Mouse (Mus musculus) hindbrain, embryonic 15.5 days (tissue): ENCODE measurements around the gene Abcf2. TPM values are rescaled to one million over a fixed set of nuclear protein-coding genes. Genes with fewer than 3 reads are reported as not detected.

Experiments used
- ATAC-seq: fragments of 200-750 bp; cut with Nextera tagmentation; 2 replicates; pipeline ENCODE4 v1.8.0; 2017; ENCODE audit warnings: low read depth, moderate number of reproducible peaks, moderate TSS enrichment; ENCODE audit not compliant: low FRiP score
- H3K27ac ChIP-seq: fragments of 300-500 bp; sonication (generic); replicated peaks from 2 replicates; pipeline ENCODE4 v1.5.1; 2015; ENCODE audit warnings: mild to moderate bottlenecking, inconsistent platforms
- H3K27me3 ChIP-seq: fragments of 300-500 bp; sonication (generic); 2 replicates; pipeline ENCODE4 v1.6.1; 2015; ENCODE audit warnings: control low read depth, inconsistent platforms
- H3K36me3 ChIP-seq: fragments of 300-500 bp; sonication (generic); 2 replicates; pipeline ENCODE4 v1.6.1; 2015; ENCODE audit warnings: control low read depth, inconsistent platforms
- H3K4me1 ChIP-seq: fragments of 300-500 bp; sonication (generic); replicated peaks from 2 replicates; pipeline ENCODE4 v1.6.1; 2015; ENCODE audit warnings: control low read depth, inconsistent platforms
- H3K4me2 ChIP-seq: fragments of 300-500 bp; sonication (generic); 2 replicates; pipeline ENCODE4 v1.6.1; 2015; ENCODE audit warnings: moderate library complexity, mild to moderate bottlenecking, inconsistent platforms
- H3K4me3 ChIP-seq: fragments of 300-500 bp; sonication (generic); 2 replicates; pipeline ENCODE4 v1.5.1; 2015; ENCODE audit warnings: mild to moderate bottlenecking, inconsistent platforms
- H3K9ac ChIP-seq: fragments of 300-500 bp; sonication (generic); 2 replicates; pipeline ENCODE4 v1.6.1; 2015; ENCODE audit warnings: inconsistent platforms
- H3K9me3 ChIP-seq: fragments of 300-500 bp; sonication (generic); 2 replicates; pipeline ENCODE4 v1.6.1; 2016; ENCODE audit warnings: control low read depth, inconsistent platforms
- WGBS: fragments of 180-500 bp; shearing (Covaris S2); methylation state at CpG from one replicate; pipeline ENCODE4 v1.1.7; 2015; 5-methylcytosine and 5-hydroxymethylcytosine counted together
- polyA plus RNA-seq: library from polyadenylated mRNA; unstranded; fragments of >200 nt; fragmentation: Nextera tagmentation; extraction: Ambion mirVana; gene quantifications from 2 replicates; pipeline ENCODE4 v1.2.1, GENCODE M21; 2015

Abcf2 gene
- polyA plus RNA-seq, 1 experiment from 2014 or later = 82.1 TPM

DNA sequence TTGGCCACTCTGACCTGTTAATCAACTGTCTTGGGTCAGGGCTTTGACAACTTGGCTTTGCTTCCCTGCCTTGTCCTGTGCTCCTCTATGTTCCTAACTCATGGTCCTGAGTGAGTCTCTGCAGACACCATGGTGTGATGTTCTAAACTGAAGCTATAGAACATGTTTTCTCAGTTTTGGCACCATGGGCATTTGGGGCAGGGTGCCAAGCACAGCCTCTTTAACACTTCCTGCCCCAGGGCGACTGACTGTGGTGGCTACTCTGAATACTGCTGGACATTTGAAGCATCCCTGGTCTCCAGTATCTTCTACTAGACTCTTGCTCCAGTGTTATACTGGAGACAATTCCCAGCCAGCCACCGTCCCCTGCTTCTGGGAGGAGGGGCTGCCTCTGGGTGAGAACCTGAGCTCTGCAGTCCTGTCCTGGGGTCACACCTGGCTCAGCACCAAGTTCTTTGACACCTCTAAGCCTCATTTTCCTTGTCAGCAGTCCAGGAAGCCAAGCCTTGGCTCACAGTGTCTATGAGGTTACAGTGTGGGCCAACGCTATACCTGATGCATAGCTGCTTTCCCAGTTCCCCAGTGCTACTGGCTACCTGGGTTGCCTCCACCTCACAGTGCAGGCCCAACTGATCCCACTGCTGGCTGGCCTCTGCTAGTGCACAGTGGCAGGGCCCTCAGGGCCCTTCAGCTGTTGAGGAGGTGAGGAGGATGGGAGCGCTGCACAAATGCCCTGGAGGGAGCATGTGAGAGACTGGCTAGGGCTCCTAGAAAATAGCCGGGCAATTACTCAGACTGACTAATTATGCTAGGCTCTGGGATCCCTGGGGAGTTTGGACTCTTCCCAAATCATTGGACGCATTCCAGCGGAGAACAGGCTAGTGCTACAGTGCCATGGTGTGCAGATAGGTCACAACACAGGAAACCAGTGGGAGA lies 34.4 kb upstream of the Abcf2 start:
- Histone ChIP-seq H3K9ac (no peak overlapping the region), H3K4me3 (no peak overlapping the region), H3K27ac (peak overlapping the region; percentile 27; the same call in 1 of the 2 replicates), H3K9me3 (no peaks in the 10 kb centered on the region), H3K4me1 (peaks cover 34% of the 10 kb centered on the region), H3K4me2 (no peak overlapping the region), H3K36me3 (no peaks in the 10 kb centered on the region), H3K27me3 (no peaks in the 10 kb centered on the region)
- 39% methylated on average over 7 of the region's 7 CpGs for WGBS
- peak; percentile 60 for ATAC-seq

DNA sequence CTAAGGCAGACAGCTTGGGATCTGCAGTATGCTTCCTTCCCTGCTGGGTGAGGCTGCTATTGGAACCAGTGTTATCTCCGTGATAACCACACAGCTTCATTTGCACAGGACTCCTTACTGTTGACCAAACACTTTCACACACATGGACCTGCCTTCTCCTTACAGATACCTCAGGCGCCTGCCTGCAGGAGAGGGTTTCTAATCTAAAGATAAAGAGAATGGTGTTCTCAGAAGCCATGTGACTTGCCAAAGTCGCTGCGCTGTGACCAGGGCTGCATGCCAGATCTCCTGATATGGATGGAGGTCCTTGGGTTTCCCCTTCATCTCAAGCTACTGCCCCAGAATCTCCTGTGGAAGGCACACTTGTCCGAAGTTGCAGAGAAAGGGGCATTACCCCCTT lies 32.1 kb upstream of the Abcf2 start:
- no peak for ATAC-seq
- peaks cover 47% of the 10 kb centered on the region for H3K4me1 ChIP-seq

DNA sequence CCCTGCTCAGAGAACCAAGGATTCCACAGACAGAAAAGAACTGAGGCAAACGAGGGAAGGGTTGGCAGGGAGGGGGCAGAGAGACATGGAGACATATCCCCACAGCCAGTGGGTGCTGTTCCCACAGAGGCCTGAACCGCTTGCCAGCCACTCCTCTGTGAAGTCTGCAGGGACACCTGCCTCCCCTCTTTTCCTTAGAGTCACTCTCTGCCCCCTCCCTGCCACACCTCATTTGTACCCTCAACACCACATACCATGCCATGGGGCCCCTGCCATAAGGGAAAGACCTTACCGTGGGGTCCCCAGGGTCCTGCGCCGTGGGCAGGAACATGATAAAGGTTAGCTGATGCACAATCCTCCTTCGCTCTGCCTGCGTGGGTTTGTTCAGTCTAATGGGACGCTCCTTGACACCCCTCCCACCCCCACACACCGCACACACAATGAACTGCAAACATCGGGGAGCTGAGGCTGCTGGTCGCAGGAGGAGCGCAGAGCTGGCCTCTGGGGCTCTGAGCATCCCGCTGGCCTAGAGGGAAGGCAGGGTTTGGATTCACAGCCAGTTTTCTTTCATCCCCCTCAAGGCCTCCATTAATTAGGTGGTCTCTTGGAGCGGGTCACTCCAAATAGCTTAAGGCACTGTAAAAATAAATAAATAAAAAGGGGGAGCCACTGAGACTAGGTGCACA lies 28.9 kb upstream of the Abcf2 start:
- no peaks in the 10 kb centered on the region for H3K36me3 ChIP-seq
- H3K27ac ChIP-seq = peak overlapping the region; percentile 95
- H3K9ac ChIP-seq = peak overlapping the region; percentile 40
- 12% methylated on average over 14 of the region's 14 CpGs for whole genome bisulfite sequencing
- H3K27me3 ChIP-seq = no peaks in the 10 kb centered on the region
- no peak for ATAC-seq
- peak overlapping the region; percentile 65 for H3K4me2 ChIP-seq
- H3K9me3 ChIP-seq = no peaks in the 10 kb centered on the region
- peak overlapping the region; percentile 49 for H3K4me3 ChIP-seq
- H3K4me1 ChIP-seq = peaks cover 64% of the 10 kb centered on the region

More for the DNA sequence above, 32.1 kb upstream of the Abcf2 start:
- H3K9me3 ChIP-seq = no peaks in the 10 kb centered on the region
- H3K36me3 ChIP-seq = no peaks in the 10 kb centered on the region
- H3K4me2 ChIP-seq = no peak overlapping the region
- H3K27me3 ChIP-seq = no peaks in the 10 kb centered on the region
- H3K27ac ChIP-seq = no peak overlapping the region
- H3K9ac ChIP-seq = no peak overlapping the region
- WGBS = 59% methylated on average over 5 of the region's 5 CpGs
- H3K4me3 ChIP-seq = no peak overlapping the region

DNA sequence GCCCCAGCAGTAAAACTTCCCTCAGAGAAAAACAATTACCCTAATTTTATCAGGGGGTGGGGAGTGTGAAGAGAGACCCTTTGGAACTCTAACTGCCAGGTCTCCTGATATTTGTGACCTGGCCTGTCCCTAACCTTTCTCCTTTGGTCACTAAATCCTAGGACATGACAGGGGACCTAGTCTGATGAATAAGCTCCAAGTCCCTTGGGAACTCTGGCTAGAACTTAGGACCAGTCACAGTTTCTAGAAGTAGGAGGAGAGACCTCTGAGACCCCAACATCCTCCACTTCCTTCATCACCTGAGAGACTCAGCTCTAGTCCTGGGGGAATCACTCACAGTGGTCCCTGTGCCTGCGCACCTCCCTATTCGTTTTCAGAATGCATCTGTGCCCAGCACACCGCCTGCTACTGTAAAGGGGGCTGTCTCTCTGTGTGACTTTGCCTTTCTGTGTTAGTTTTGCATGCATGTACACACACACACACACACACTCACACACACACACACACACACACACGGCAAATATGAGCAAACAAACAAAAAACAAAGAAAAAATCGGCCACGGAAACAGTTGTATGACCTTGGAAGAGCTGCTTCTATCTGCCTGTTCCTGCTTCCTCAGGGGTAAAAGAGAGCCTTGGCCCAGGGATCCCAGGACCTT lies 28.2 kb upstream of the Abcf2 start:
- peaks cover 68% of the 10 kb centered on the region for H3K4me1 ChIP-seq
- peak overlapping the region; percentile 65 for H3K4me2 ChIP-seq
- WGBS = 6% methylated on average over 6 of the region's 6 CpGs
- H3K27ac ChIP-seq = peak overlapping the region; percentile 95
- H3K9me3 ChIP-seq = no peaks in the 10 kb centered on the region
- no peaks in the 10 kb centered on the region for H3K36me3 ChIP-seq
- peak overlapping the region; percentile 63 for H3K9ac ChIP-seq
- peak overlapping the region; percentile 49 for H3K4me3 ChIP-seq
- H3K27me3 ChIP-seq = no peaks in the 10 kb centered on the region
- no peak for ATAC-seq

- H3K27me3 ChIP-seq = no peaks in the 10 kb centered on the region
- peak; percentile 76 for ATAC-seq
- peak overlapping the region; percentile 49 for H3K4me3 ChIP-seq
- H3K9ac ChIP-seq = peak overlapping the region; percentile 63
- H3K4me1 ChIP-seq = peaks cover 72% of the 10 kb centered on the region
- peak overlapping the region; percentile 65 for H3K4me2 ChIP-seq
- under 1% methylated on average over 45 of the region's 46 CpGs for WGBS
- peak overlapping the region; percentile 95 for H3K27ac ChIP-seq
- no peaks in the 10 kb centered on the region for H3K9me3 ChIP-seq
- H3K36me3 ChIP-seq = no peaks in the 10 kb centered on the region
Observed at GRCm38 (mm10) chr5:24604656-24605100, 27.4 kb upstream of the Abcf2 start.

DNA sequence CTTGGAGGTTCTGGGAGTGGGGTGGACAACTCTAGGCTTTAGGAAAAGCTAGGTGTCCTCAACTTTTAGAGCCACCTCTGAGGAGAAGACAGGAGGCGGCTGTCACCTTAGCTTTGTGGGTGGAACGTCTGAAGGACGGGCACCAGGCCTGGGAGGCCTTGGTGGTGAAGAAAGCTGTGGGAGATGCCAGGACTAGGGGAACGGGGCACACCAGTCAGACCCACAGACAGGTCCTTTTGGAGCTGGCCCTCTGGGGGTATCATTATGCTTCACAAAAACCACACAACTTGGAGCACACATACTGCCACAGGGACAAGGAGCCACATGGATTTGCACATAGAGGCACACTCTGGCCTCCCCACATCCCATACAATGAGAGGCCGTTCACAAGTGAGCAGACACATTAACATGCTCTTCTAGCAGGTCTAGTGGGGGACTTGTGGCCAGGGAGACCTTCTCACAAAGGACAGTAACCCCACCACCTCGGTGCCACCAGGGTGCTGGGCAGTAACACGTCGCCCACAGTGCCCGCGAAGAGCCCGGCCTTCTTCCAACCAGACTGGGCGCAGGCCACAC lies 26.9 kb upstream of the Abcf2 start:
- Histone ChIP-seq H3K36me3 (no peaks in the 10 kb centered on the region), H3K4me1 (peaks cover 77% of the 10 kb centered on the region), H3K9ac (peak overlapping the region; percentile 63), H3K9me3 (no peaks in the 10 kb centered on the region), H3K4me3 (peak overlapping the region; percentile 49), H3K27ac (peak overlapping the region; percentile 95), H3K4me2 (peak overlapping the region; percentile 65), H3K27me3 (no peaks in the 10 kb centered on the region)
- no peak for ATAC-seq
- 14% methylated on average over 12 of the region's 12 CpGs for WGBS

GRCm38 (mm10) chr5:24603431-24604010 lies 26.3 kb upstream of the Abcf2 start:
- Histone ChIP-seq H3K4me3 (peak overlapping the region; percentile 59), H3K9ac (peak overlapping the region; percentile 79)

DNA sequence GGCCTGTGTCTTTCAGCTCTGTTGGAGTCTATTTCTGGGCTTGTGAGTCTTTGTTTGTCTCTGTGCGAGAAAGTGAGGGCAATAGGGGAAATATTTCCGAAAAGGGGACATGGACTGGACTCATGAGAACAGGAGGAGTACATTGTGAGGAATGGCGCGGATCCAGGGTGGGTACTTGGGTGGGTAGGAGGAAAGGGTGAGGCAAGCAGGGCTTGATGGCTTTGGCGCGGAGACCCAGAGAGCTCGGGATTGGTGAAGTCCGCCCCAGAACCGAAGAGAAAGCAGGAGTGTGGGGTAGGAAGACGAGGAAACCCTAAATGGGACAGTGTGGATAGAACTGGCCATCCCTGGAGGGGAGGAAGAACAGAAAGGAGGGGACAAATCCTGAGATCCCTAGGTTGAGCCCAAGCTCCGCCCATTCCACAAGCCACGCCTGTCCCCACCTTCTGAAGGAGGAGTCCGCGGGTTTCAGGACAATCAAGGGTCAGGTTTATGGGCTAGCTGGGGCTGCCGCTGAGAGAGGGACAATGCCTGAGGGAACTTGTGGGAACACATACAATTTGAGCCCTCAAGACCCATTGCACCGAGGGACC lies 25.6 kb upstream of the Abcf2 start:
- no peaks in the 10 kb centered on the region for H3K9me3 ChIP-seq
- 3% methylated on average over 16 of the region's 16 CpGs for WGBS
- H3K4me3 ChIP-seq = peak overlapping the region; percentile 59
- peak; percentile 40 for ATAC-seq
- H3K4me2 ChIP-seq = peak overlapping the region; percentile 97
- H3K4me1 ChIP-seq = peaks cover 90% of the 10 kb centered on the region
- peak overlapping the region; percentile 79 for H3K9ac ChIP-seq
- no peaks in the 10 kb centered on the region for H3K27me3 ChIP-seq
- H3K36me3 ChIP-seq = no peaks in the 10 kb centered on the region
- peak overlapping the region; percentile 95 for H3K27ac ChIP-seq

More at GRCm38 (mm10) chr5:24603431-24604010, 26.3 kb upstream of the Abcf2 start:
- H3K36me3 ChIP-seq = no peaks in the 10 kb centered on the region
- peaks cover 84% of the 10 kb centered on the region for H3K4me1 ChIP-seq
- peak overlapping the region; percentile 95 for H3K27ac ChIP-seq
- 54% methylated on average over 8 of the region's 8 CpGs for WGBS
- ATAC-seq = no peak
- H3K9me3 ChIP-seq = no peaks in the 10 kb centered on the region
- peak overlapping the region; percentile 97 for H3K4me2 ChIP-seq
- H3K27me3 ChIP-seq = no peaks in the 10 kb centered on the region

GRCm38 (mm10) chr5:24601911-24602750 lies 24.9 kb upstream of the Abcf2 start:
- peak overlapping the region; percentile 95 for H3K27ac ChIP-seq
- peak; percentile 16; the same call in 1 of the 2 replicates for ATAC-seq
- peak overlapping the region; percentile 79 for H3K9ac ChIP-seq
- WGBS = under 1% methylated on average over 73 of the region's 73 CpGs
- no peaks in the 10 kb centered on the region for H3K36me3 ChIP-seq
- peaks cover 93% of the 10 kb centered on the region for H3K4me1 ChIP-seq
- no peaks in the 10 kb centered on the region for H3K9me3 ChIP-seq
- H3K27me3 ChIP-seq = no peaks in the 10 kb centered on the region
- peak overlapping the region; percentile 97 for H3K4me2 ChIP-seq
- H3K4me3 ChIP-seq = peak overlapping the region; percentile 59

GRCm38 (mm10) chr5:24601071-24601835 lies 24.0 kb upstream of the Abcf2 start:
- Histone ChIP-seq H3K4me1 (peaks cover 93% of the 10 kb centered on the region), H3K4me2 (peak overlapping the region; percentile 97), H3K4me3 (peak overlapping the region; percentile 59), H3K36me3 (no peaks in the 10 kb centered on the region), H3K9ac (peak overlapping the region; percentile 79), H3K27ac (peak overlapping the region; percentile 95), H3K27me3 (no peaks in the 10 kb centered on the region), H3K9me3 (no peaks in the 10 kb centered on the region)
- no peak for ATAC-seq
- WGBS = under 1% methylated on average over 33 of the region's 33 CpGs
